Mouse (Mus musculus): ENCODE data around the gene Rab3gap1.

GRCm38 (mm10) chr1:127934322-127934721 lies 65.7 kb downstream of the Rab3gap1 start:
- TF ChIP-seq EP300 (IDR thresholded peaks at IDR 0.05; ENCODE audit: low read depth) (no peak), CTCF (IDR thresholded peaks at IDR 0.05; ENCODE audit: low read depth) (no peak)
